Mouse (Mus musculus) megakaryocyte, embryonic 14.5 days (primary cell): ENCODE results near the gene Bcas1.

Experiments used
- FLI1 ChIP-seq: IDR thresholded peaks from 2 replicates; pipeline ENCODE4 v1.6.1; 2012; ENCODE audit warnings: low read length, inconsistent platforms, mixed read lengths
- GATA1 ChIP-seq: IDR thresholded peaks from 3 replicates; pipeline ENCODE4 v1.6.1; 2012; ENCODE audit warnings: mixed read lengths, low read length, inconsistent platforms, borderline replicate concordance

- no peak for TF ChIP-seq GATA1
- TF ChIP-seq FLI1: no peak
These were observed 46.5 kb upstream of the Bcas1 start for GRCm38 (mm10) chr2:170474125-170474524.
